8 mouse cellular contexts compared by ENCODE assay signal in the genomic region with DNA sequence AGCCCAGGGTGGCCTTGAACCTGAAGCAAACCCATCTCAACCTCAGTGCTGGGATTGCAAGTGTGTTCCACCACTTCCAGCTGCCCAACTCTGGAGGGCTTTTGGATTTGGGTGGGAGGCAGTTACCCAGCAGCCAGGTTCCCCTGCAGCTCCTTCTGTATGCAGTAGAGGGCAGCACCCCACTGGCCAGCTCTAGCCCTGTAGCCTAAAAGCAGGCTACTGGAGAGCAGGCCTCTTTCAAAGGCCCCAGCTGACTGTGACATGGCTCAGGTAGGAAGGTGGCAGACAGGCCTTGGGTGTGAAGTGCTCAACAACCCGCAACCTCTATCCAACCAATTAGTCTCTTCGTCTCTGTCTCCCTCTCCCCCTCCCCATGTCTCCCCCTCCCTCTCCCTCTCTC. TPM values are rescaled to one million over a fixed set of nuclear protein-coding genes. Genes with fewer than 3 reads are reported as not detected.
DNase-seq lines count a peak whose midpoint lies in the region; ATAC-seq and TF ChIP-seq lines count a peak whose summit lies in the region.

No protein-coding gene starts in this region.

- peaks cover 68% of the 10 kb centered on the region for H3K36me3 ChIP-seq in embryonic facial prominence, embryonic 10.5 days (replicated peaks)
- peaks cover 47% of the 10 kb centered on the region for H3K36me3 ChIP-seq in heart, embryonic 15.5 days
- peaks cover 21% of the 10 kb centered on the region; the same call in 1 of the 2 replicates for H3K36me3 ChIP-seq in kidney, postnatal 0 days (ENCODE audit: insufficient read depth, low read length)
- peaks cover 15% of the 10 kb centered on the region for H3K36me3 ChIP-seq in liver, embryonic 14.5 days (replicated peaks; ENCODE audit: control insufficient read depth, insufficient read depth, low read depth)
- H3K36me3 ChIP-seq in neural tube, embryonic 12.5 days, result peaks cover 54% of the 10 kb centered on the region
- H3K36me3 ChIP-seq in stomach, embryonic 16.5 days (ENCODE audit: control insufficient read depth, insufficient read depth, low read length), result peaks cover 23% of the 10 kb centered on the region

- 82% methylated on average over 2 of the region's 2 CpGs for WGBS in embryonic facial prominence, embryonic 10.5 days
- 86% methylated on average over 2 of the region's 2 CpGs for WGBS in heart, embryonic 15.5 days
- WGBS in kidney, postnatal 0 days, result 78% methylated on average over 2 of the region's 2 CpGs
- 77% methylated on average over 2 of the region's 2 CpGs for WGBS in liver, embryonic 14.5 days (ENCODE audit: insufficient replicate concordance)
- 79% methylated on average over 2 of the region's 2 CpGs for WGBS in neural tube, embryonic 12.5 days
- WGBS in stomach, embryonic 16.5 days, result 69% methylated on average over 2 of the region's 2 CpGs

- H3K4me3 ChIP-seq in embryonic facial prominence, embryonic 10.5 days, result no peak overlapping the region
- H3K4me3 ChIP-seq in heart, embryonic 15.5 days, result no peak overlapping the region
- H3K4me3 ChIP-seq in kidney, postnatal 0 days (replicated peaks; ENCODE audit: low read depth, low read length), result no peak overlapping the region
- H3K4me3 ChIP-seq in liver, embryonic 14.5 days (ENCODE audit: insufficient read depth in 1 of 2, low read depth in 2 of 2, low read length in 2 of 2), result no peak overlapping the region
- no peak overlapping the region for H3K4me3 ChIP-seq in neural tube, embryonic 12.5 days
- no peak overlapping the region for H3K4me3 ChIP-seq in stomach, embryonic 16.5 days (replicated peaks; ENCODE audit: low read length)

- H3K27ac ChIP-seq in embryonic facial prominence, embryonic 10.5 days (replicated peaks), result no peak overlapping the region
- H3K27ac ChIP-seq in heart, embryonic 15.5 days, result no peak overlapping the region
- H3K27ac ChIP-seq in kidney, postnatal 0 days, result no peak overlapping the region
- no peak overlapping the region for H3K27ac ChIP-seq in liver, embryonic 14.5 days
- no peak overlapping the region for H3K27ac ChIP-seq in neural tube, embryonic 12.5 days
- H3K27ac ChIP-seq in stomach, embryonic 16.5 days (ENCODE audit: low read length), result no peak overlapping the region

- no peaks in the 10 kb centered on the region for H3K9me3 ChIP-seq in embryonic facial prominence, embryonic 10.5 days
- no peaks in the 10 kb centered on the region for H3K9me3 ChIP-seq in heart, embryonic 15.5 days (replicated peaks)
- no peaks in the 10 kb centered on the region for H3K9me3 ChIP-seq in kidney, postnatal 0 days (replicated peaks; ENCODE audit: low read length)
- H3K9me3 ChIP-seq in liver, embryonic 14.5 days (ENCODE audit: control insufficient read depth, low read length), result no peaks in the 10 kb centered on the region
- no peaks in the 10 kb centered on the region for H3K9me3 ChIP-seq in neural tube, embryonic 12.5 days
- no peaks in the 10 kb centered on the region for H3K9me3 ChIP-seq in stomach, embryonic 16.5 days (replicated peaks; ENCODE audit: control insufficient read depth, low read length)

- 0 out of 2 replicates have a peak, but pooled peaks have one; percentile 43 for ATAC-seq in heart, embryonic 15.5 days (replicated peaks; ENCODE audit: insufficient number of reproducible peaks, insufficient read depth, low FRiP score, low read depth)
- ATAC-seq in kidney, postnatal 0 days (replicated peaks; ENCODE audit: low FRiP score, low read depth), result peak; percentile 43; the same call in 1 of the 2 replicates
- ATAC-seq in liver, embryonic 14.5 days (ENCODE audit: insufficient read depth), result peak; percentile 37; the same call in 1 of the 2 replicates
- ATAC-seq in neural tube, embryonic 12.5 days (ENCODE audit: low FRiP score, low read depth), result peak; percentile 44; the same call in 1 of the 2 replicates
- peak; percentile 34; the same call in 1 of the 2 replicates for ATAC-seq in stomach, embryonic 16.5 days (ENCODE audit: insufficient read depth, low FRiP score)

- H3K27me3 ChIP-seq in embryonic facial prominence, embryonic 10.5 days (replicated peaks; ENCODE audit: low read depth, poor library complexity, severe bottlenecking), result no peaks in the 10 kb centered on the region
- H3K27me3 ChIP-seq in heart, embryonic 15.5 days, result no peaks in the 10 kb centered on the region
- H3K27me3 ChIP-seq in kidney, postnatal 0 days (ENCODE audit: insufficient read depth, low read length), result no peaks in the 10 kb centered on the region
- no peaks in the 10 kb centered on the region for H3K27me3 ChIP-seq in liver, embryonic 14.5 days (ENCODE audit: control insufficient read depth, insufficient read depth, low read length)
- no peaks in the 10 kb centered on the region for H3K27me3 ChIP-seq in neural tube, embryonic 12.5 days (replicated peaks)
- no peaks in the 10 kb centered on the region for H3K27me3 ChIP-seq in stomach, embryonic 16.5 days (ENCODE audit: control insufficient read depth, insufficient read depth, low read length)

- TF ChIP-seq EP300 in liver, embryonic 14.5 days (IDR thresholded peaks at IDR 0.05; ENCODE audit: low read depth), result no peak

- TF ChIP-seq CTCF in kidney, postnatal 0 days (IDR thresholded peaks at IDR 0.05; ENCODE audit: low read depth), result peak; percentile 84
- peak; percentile 84 for TF ChIP-seq CTCF in liver, embryonic 14.5 days (IDR thresholded peaks at IDR 0.05; ENCODE audit: low read depth)

- H3K4me1 ChIP-seq in embryonic facial prominence, embryonic 10.5 days, result no peaks in the 10 kb centered on the region
- H3K4me1 ChIP-seq in heart, embryonic 15.5 days (replicated peaks), result no peaks in the 10 kb centered on the region
- H3K4me1 ChIP-seq in kidney, postnatal 0 days (replicated peaks; ENCODE audit: insufficient read depth, low read length), result no peaks in the 10 kb centered on the region
- H3K4me1 ChIP-seq in liver, embryonic 14.5 days (replicated peaks; ENCODE audit: control insufficient read depth in 2 of 2, insufficient read depth in 2 of 2, low read length in 1 of 2), result no peaks in the 10 kb centered on the region
- H3K4me1 ChIP-seq in neural tube, embryonic 12.5 days, result no peaks in the 10 kb centered on the region
- H3K4me1 ChIP-seq in stomach, embryonic 16.5 days (ENCODE audit: control insufficient read depth, insufficient read depth, low read length), result no peaks in the 10 kb centered on the region

- H3K9ac ChIP-seq in heart, embryonic 15.5 days, result no peak overlapping the region
- H3K9ac ChIP-seq in kidney, postnatal 0 days (ENCODE audit: low read depth, low read length), result no peak overlapping the region
- no peak overlapping the region for H3K9ac ChIP-seq in liver, embryonic 14.5 days (replicated peaks)
- no peak overlapping the region for H3K9ac ChIP-seq in neural tube, embryonic 12.5 days
- H3K9ac ChIP-seq in stomach, embryonic 16.5 days (ENCODE audit: low read length), result no peak overlapping the region

- H3K4me2 ChIP-seq in heart, embryonic 15.5 days, result no peak overlapping the region
- no peak overlapping the region for H3K4me2 ChIP-seq in kidney, postnatal 0 days (ENCODE audit: low read length)
- no peak overlapping the region for H3K4me2 ChIP-seq in liver, embryonic 14.5 days (ENCODE audit: low read depth)
- H3K4me2 ChIP-seq in neural tube, embryonic 12.5 days (replicated peaks), result no peak overlapping the region
- H3K4me2 ChIP-seq in stomach, embryonic 16.5 days (ENCODE audit: low read depth, low read length), result no peak overlapping the region

- peak; percentile 47 for DNase-seq in A20 (ENCODE audit: low read depth, low spot score)
- DNase-seq in ZHBTc4 (ENCODE audit: low read depth, low spot score), result peak; percentile 59
- peak; percentile 59 for DNase-seq in embryonic facial prominence, embryonic 10.5 days (ENCODE audit: low spot score)
- DNase-seq in kidney, postnatal 0 days (ENCODE audit: low spot score), result peak; percentile 63
- no peak for DNase-seq in liver, embryonic 14.5 days (ENCODE audit: low read depth in 3 of 3, low spot score in 3 of 3)

RNA-seq across cellular contexts. Expression of gene Ighmbp2, which starts 9.2 kb away (rescaled TPM):
- 12.3 and 13.8 TPM in 2 replicates for polyA plus RNA-seq in embryonic facial prominence, embryonic 10.5 days (2016; fragmentation: Nextera tagmentation; extraction: Ambion mirVana)
- 5.3 and 7.0 TPM in 2 replicates for polyA plus RNA-seq in heart, embryonic 15.5 days (2015; fragmentation: Nextera tagmentation; extraction: Ambion mirVana)
- polyA plus RNA-seq in kidney, postnatal 0 days (2015; fragmentation: Nextera tagmentation; extraction: Ambion mirVana), result 6.3 and 6.8 TPM in 2 replicates
- 1.4 and 1.6 TPM in 2 replicates for polyA plus RNA-seq in liver, embryonic 14.5 days (2012; rRNA removed)
- polyA plus RNA-seq in liver, embryonic 14.5 days (2014; fragmentation: Nextera tagmentation; extraction: Ambion mirVana), result 2.0 and 2.3 TPM in 2 replicates
- 11.5 and 11.8 TPM in 2 replicates for polyA plus RNA-seq in neural tube, embryonic 12.5 days (2016; fragmentation: Nextera tagmentation; extraction: Ambion mirVana)
- 8.2 and 8.9 TPM in 2 replicates for polyA plus RNA-seq in stomach, embryonic 16.5 days (2015; fragmentation: Nextera tagmentation; extraction: Ambion mirVana)

RNA-seq across cellular contexts. Expression of gene Mrpl21, which starts 9.3 kb away (rescaled TPM):
- 143 and 148 TPM in 2 replicates for polyA plus RNA-seq in embryonic facial prominence, embryonic 10.5 days (2016; fragmentation: Nextera tagmentation; extraction: Ambion mirVana)
- 83.5 and 94.8 TPM in 2 replicates for polyA plus RNA-seq in heart, embryonic 15.5 days (2015; fragmentation: Nextera tagmentation; extraction: Ambion mirVana)
- polyA plus RNA-seq in kidney, postnatal 0 days (2015; fragmentation: Nextera tagmentation; extraction: Ambion mirVana), result 116 and 124 TPM in 2 replicates
- 21.5 and 36.2 TPM in 2 replicates for polyA plus RNA-seq in liver, embryonic 14.5 days (2012; rRNA removed)
- 67.9 and 73.2 TPM in 2 replicates for polyA plus RNA-seq in liver, embryonic 14.5 days (2014; fragmentation: Nextera tagmentation; extraction: Ambion mirVana)
- polyA plus RNA-seq in neural tube, embryonic 12.5 days (2016; fragmentation: Nextera tagmentation; extraction: Ambion mirVana), result 104 and 113 TPM in 2 replicates
- polyA plus RNA-seq in stomach, embryonic 16.5 days (2015; fragmentation: Nextera tagmentation; extraction: Ambion mirVana), result 102 and 104 TPM in 2 replicates

RNA-seq across cellular contexts. Expression of gene Cpt1a, which starts 30.1 kb away (rescaled TPM):
- 4.5 and 5.7 TPM in 2 replicates for polyA plus RNA-seq in embryonic facial prominence, embryonic 10.5 days (2016; fragmentation: Nextera tagmentation; extraction: Ambion mirVana)
- polyA plus RNA-seq in heart, embryonic 15.5 days (2015; fragmentation: Nextera tagmentation; extraction: Ambion mirVana), result 25.7 and 36.0 TPM in 2 replicates
- polyA plus RNA-seq in kidney, postnatal 0 days (2015; fragmentation: Nextera tagmentation; extraction: Ambion mirVana), result 70.8 and 81.4 TPM in 2 replicates
- polyA plus RNA-seq in liver, embryonic 14.5 days (2012; rRNA removed), result 3.5 and 4.6 TPM in 2 replicates
- polyA plus RNA-seq in liver, embryonic 14.5 days (2014; fragmentation: Nextera tagmentation; extraction: Ambion mirVana), result 5.2 and 6.8 TPM in 2 replicates
- 10.0 and 10.6 TPM in 2 replicates for polyA plus RNA-seq in neural tube, embryonic 12.5 days (2016; fragmentation: Nextera tagmentation; extraction: Ambion mirVana)
- polyA plus RNA-seq in stomach, embryonic 16.5 days (2015; fragmentation: Nextera tagmentation; extraction: Ambion mirVana), result 30.8 and 32.7 TPM in 2 replicates

Comparison
In these comparisons a context has a peak if more than half of its experiments do, and no peak if none do; other contexts are left out.
1. DNase-seq: peak in A20 (single experiment), ZHBTc4 (single experiment), embryonic facial prominence, embryonic 10.5 days (single experiment) and kidney, postnatal 0 days (single experiment); none in liver, embryonic 14.5 days (0 of 3).
2. Peak in every context shown above with its lines, with median percentiles within 50 percentile points of each other: ATAC-seq.